Mouse (Mus musculus) kidney, adult 2 months (tissue): ENCODE results near the gene Ncapg2. TPM values are rescaled to one million over a fixed set of nuclear protein-coding genes. Genes with fewer than 3 reads are reported as not detected.

ENCODE experiments used
- DNase-seq: peaks from one replicate; pipeline ENCODE4 v3.0.0; 2021
- H3K27ac ChIP-seq: fragments of 200-500 bp; 2 replicates; pipeline ENCODE4 v1.5.1; 2012; ENCODE audit warnings: low read depth, low read length, control low read depth, inconsistent platforms; ENCODE audit not compliant: insufficient read depth
- H3K27me3 ChIP-seq: fragments of 200-500 bp; replicated peaks from 2 replicates; pipeline ENCODE4 v1.6.1; 2012; ENCODE audit warnings: mild to moderate bottlenecking, moderate library complexity, low read length, inconsistent platforms; ENCODE audit not compliant: control insufficient read depth, insufficient read depth
- H3K36me3 ChIP-seq: fragments of 200-500 bp; 2 replicates; pipeline ENCODE4 v1.6.1; 2012; ENCODE audit warnings: mild to moderate bottlenecking, moderate library complexity, low read length, inconsistent platforms; ENCODE audit not compliant: control insufficient read depth, insufficient read depth
- H3K4me1 ChIP-seq: fragments of 200-500 bp; 2 replicates; pipeline ENCODE4 v1.6.1; 2011; ENCODE audit warnings: low read length; ENCODE audit not compliant: control insufficient read depth, insufficient read depth
- H3K4me3 ChIP-seq: fragments of 200-500 bp; 2 replicates; pipeline ENCODE4 v1.5.1; 2011; ENCODE audit warnings: mild to moderate bottlenecking, low read depth, low read length, control low read depth; ENCODE audit not compliant: insufficient read depth
- CTCF ChIP-seq: fragments of 200-500 bp; conservative IDR thresholded peaks from 2 replicates; pipeline ENCODE4 v1.5.1; 2011; ENCODE audit warnings: low read depth, mild to moderate bottlenecking, control low read depth, low read length, moderate library complexity, mixed read lengths; ENCODE audit not compliant: insufficient read depth, insufficient read length
- POLR2A ChIP-seq: fragments of 200-500 bp; IDR thresholded peaks from one replicate; pipeline ENCODE4 v1.6.1; 2011; ENCODE audit warnings: low read depth, low read length, control low read depth
- WGBS: fragments of 180-500 bp; shearing (Covaris S2); methylation state at CpG from one replicate; pipeline ENCODE4 v1.1.7; 2018; 5-methylcytosine and 5-hydroxymethylcytosine counted together
- polyA plus RNA-seq: library from polyadenylated mRNA; depleted of rRNA; stranded (reverse); fragments of >200 nt; gene quantifications from 2 replicates; pipeline ENCODE4 v1.2.3, GENCODE M21; 2012

Gene Ncapg2
- polyA plus RNA-seq, 1 experiment = 0.89 TPM

DNA sequence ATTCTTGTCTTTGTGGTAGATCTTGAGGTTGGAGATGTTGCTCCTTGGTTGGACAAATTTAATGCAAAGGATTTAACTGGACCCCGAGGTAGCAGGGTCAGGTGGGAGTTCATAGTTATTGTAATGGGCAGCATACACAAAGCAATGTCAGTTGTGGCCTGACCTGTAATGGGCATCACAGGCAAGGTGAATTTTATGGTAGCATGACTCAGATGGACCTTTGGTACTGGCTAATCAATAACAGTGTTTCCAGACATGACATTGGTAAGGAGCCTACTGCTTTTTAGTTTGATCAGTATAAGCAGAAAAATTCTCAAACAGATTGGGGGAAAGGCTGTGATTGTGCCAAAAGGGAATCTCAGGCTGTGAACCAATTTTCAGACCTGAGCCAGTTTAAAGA is 18.4 kb upstream of the Ncapg2 start:
- no peak for TF ChIP-seq POLR2A
- TF ChIP-seq CTCF = no peak
- H3K36me3 ChIP-seq = no peaks in the 10 kb centered on the region
- WGBS = 76% methylated on average over 1 of the region's 1 CpGs
- no peak overlapping the region for H3K4me3 ChIP-seq
- no peaks in the 10 kb centered on the region for H3K4me1 ChIP-seq
- no peak overlapping the region for H3K27ac ChIP-seq
- H3K27me3 ChIP-seq = no peaks in the 10 kb centered on the region
- no peak for DNase-seq

- TF ChIP-seq CTCF (no peak), POLR2A (no peak)
- WGBS = 14% methylated on average over 1 of the region's 1 CpGs
- no peaks in the 10 kb centered on the region for H3K4me1 ChIP-seq
- H3K27me3 ChIP-seq = no peaks in the 10 kb centered on the region
- DNase-seq = no peak
- H3K4me3 ChIP-seq = no peak overlapping the region
- no peak overlapping the region for H3K27ac ChIP-seq
- no peaks in the 10 kb centered on the region for H3K36me3 ChIP-seq
Observed at GRCm38 (mm10) chr12:116389868-116390267, 15.3 kb upstream of the Ncapg2 start.

DNA sequence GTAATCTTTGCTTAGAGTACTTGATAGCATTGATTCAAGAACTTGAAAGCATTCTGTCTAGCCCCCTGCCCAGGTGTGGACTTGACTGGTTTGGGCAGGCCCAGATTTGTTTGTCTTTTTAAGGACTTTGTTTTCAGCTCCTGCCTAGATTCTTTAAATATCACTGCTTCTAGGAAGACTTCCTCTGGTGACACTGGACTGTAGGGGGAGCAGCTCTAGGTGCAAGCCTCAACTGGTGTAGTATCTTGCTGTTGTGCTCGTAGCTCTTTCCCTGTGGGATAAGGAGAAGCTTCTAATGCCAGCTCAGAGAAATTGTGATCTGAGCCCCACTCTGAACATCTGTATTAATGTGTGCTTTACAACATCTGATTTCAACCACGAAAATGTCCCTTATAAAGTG is 10.9 kb upstream of the Ncapg2 start:
- 86% methylated on average over 2 of the region's 2 CpGs for WGBS
- no peak for TF ChIP-seq POLR2A
- TF ChIP-seq CTCF = 0 out of 2 replicates have a peak, but pooled peaks have one; percentile 7
- H3K4me3 ChIP-seq = no peak overlapping the region

GRCm38 (mm10) chr12:116395312-116395711 is 9.9 kb upstream of the Ncapg2 start:
- no peaks in the 10 kb centered on the region for H3K4me1 ChIP-seq
- H3K4me3 ChIP-seq = no peak overlapping the region
- 92% methylated on average over 2 of the region's 2 CpGs for WGBS
- H3K27ac ChIP-seq = no peak overlapping the region
- TF ChIP-seq POLR2A (no peak), CTCF (no peak)
- no peak for DNase-seq
- no peaks in the 10 kb centered on the region for H3K27me3 ChIP-seq
- H3K36me3 ChIP-seq = no peaks in the 10 kb centered on the region

More for the DNA sequence above, 10.9 kb upstream of the Ncapg2 start:
- Histone ChIP-seq H3K27me3 (no peaks in the 10 kb centered on the region), H3K4me1 (no peaks in the 10 kb centered on the region), H3K27ac (no peak overlapping the region), H3K36me3 (no peaks in the 10 kb centered on the region)
- no peak for DNase-seq

DNA sequence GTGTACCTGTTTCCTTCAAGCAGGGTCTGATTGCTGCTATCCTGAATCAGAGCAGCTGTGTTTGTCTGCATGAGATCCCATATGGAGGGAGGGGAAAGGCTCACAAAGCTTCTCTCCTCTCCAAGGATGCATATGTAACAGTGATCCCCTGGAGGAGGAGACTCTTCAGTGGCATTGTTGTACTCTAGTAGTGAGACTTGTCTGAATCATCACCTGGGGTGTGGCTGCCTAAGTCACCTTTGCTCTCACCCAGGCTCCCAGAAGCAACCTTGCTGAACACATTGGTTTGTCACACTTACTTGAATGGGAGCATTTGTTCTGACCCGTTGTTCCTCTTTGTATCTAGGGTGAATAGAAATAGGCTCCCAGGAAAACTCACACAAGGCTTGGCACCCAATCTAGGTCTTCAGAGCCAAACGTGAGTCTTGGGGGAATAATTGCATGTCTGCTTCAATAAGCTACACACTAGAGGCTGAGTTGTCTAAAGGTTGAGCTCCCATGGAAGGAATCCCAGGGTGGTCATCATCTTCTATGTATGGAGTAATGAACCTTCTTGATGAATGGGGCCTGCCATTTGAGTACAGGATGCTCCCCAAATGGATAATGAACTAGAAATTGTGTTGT is 9.0 kb upstream of the Ncapg2 start:
- TF ChIP-seq POLR2A (no peak), CTCF (no peak)
- WGBS = 72% methylated on average over 2 of the region's 2 CpGs
- Histone ChIP-seq H3K27me3 (no peaks in the 10 kb centered on the region), H3K4me1 (no peaks in the 10 kb centered on the region), H3K27ac (no peak overlapping the region), H3K36me3 (no peaks in the 10 kb centered on the region), H3K4me3 (no peak overlapping the region)
- DNase-seq = no peak

GRCm38 (mm10) chr12:116404012-116404679 is 1.1 kb upstream of the Ncapg2 start:
- no peak for DNase-seq
- no peak for TF ChIP-seq POLR2A
- TF ChIP-seq CTCF = no peak
- H3K27me3 ChIP-seq = no peaks in the 10 kb centered on the region
- no peak overlapping the region for H3K27ac ChIP-seq
- no peaks in the 10 kb centered on the region for H3K36me3 ChIP-seq
- H3K4me1 ChIP-seq = no peaks in the 10 kb centered on the region
- 97% methylated on average over 18 of the region's 18 CpGs for whole genome bisulfite sequencing
- H3K4me3 ChIP-seq = no peak overlapping the region

GRCm38 (mm10) chr12:116405836-116406155 is 594 bp downstream of the Ncapg2 start:
- Histone ChIP-seq H3K27ac (no peak overlapping the region), H3K27me3 (no peaks in the 10 kb centered on the region), H3K4me1 (no peaks in the 10 kb centered on the region), H3K36me3 (no peaks in the 10 kb centered on the region), H3K4me3 (peak overlapping the region; percentile 78)
- TF ChIP-seq POLR2A (no peak), CTCF (no peak)
- 9% methylated on average over 8 of the region's 8 CpGs for WGBS
- no peak for DNase-seq
